Mouse (Mus musculus): Measurements from ENCODE around the gene Slc22a14. TPM values are rescaled to one million over a fixed set of nuclear protein-coding genes. Genes with fewer than 3 reads are reported as not detected.

Slc22a14 gene
- total RNA-seq, 2 experiments from 2014 or later, result not detected

GRCm38 (mm10) chr9:119146098-119146770 lies 219.1 kb downstream of the Slc22a14 start:
- DNase-seq (ENCODE audit: low spot score in 2 of 2), result no peak

- no peak for DNase-seq (ENCODE audit: low spot score in 2 of 2)
Measured at GRCm38 (mm10) chr9:119145638-119146037, 219.7 kb downstream of the Slc22a14 start.

GRCm38 (mm10) chr9:119145137-119145536 lies 220.2 kb downstream of the Slc22a14 start:
- DNase-seq (ENCODE audit: low spot score in 2 of 2), result no peak

GRCm38 (mm10) chr9:119144696-119145095 lies 220.7 kb downstream of the Slc22a14 start:
- DNase-seq (ENCODE audit: low spot score in 2 of 2), result no peak

GRCm38 (mm10) chr9:119143372-119143771 lies 222.0 kb downstream of the Slc22a14 start:
- DNase-seq (ENCODE audit: low spot score in 2 of 2), result no peak

- no peak for DNase-seq (ENCODE audit: low spot score in 2 of 2)
Measured at GRCm38 (mm10) chr9:119142066-119142465, 223.3 kb downstream of the Slc22a14 start.

- no peak for DNase-seq (ENCODE audit: low spot score in 2 of 2)
Measured at GRCm38 (mm10) chr9:119138836-119139235, 226.5 kb downstream of the Slc22a14 start.

- DNase-seq (ENCODE audit: low spot score in 2 of 2), result no peak
Measured at GRCm38 (mm10) chr9:119130692-119131091, 234.7 kb downstream of the Slc22a14 start.

- no peak for DNase-seq (ENCODE audit: low spot score in 2 of 2)
Measured at GRCm38 (mm10) chr9:119128436-119129181, 236.7 kb downstream of the Slc22a14 start.

GRCm38 (mm10) chr9:119122596-119123369 lies 242.6 kb downstream of the Slc22a14 start:
- no peak for DNase-seq (ENCODE audit: low spot score in 2 of 2)

- no peak for DNase-seq (ENCODE audit: low spot score in 2 of 2)
Measured at GRCm38 (mm10) chr9:119120168-119120560, 245.2 kb downstream of the Slc22a14 start.

Other genes with a start within 250 kb of the Slc22a14 start
- 10 to 100 TPM; 18.4 to 21.4 TPM for gene Acaa1b, start 208.5 kb downstream of the Slc22a14 start, total RNA-seq (2021)
- gene Gm47289, start 206.4 kb downstream of the Slc22a14 start, total RNA-seq (2021), result not detected
- not detected for gene Slc22a13, start 156.5 kb downstream of the Slc22a14 start, total RNA-seq (2021)
- gene Oxsr1, start 43.1 kb downstream of the Slc22a14 start, total RNA-seq (2021), result 10 to 100 TPM; 30.7 to 35.3 TPM
- 100 to 1,000 TPM; 119 to 124 TPM for gene Acaa1a, start 25.9 kb downstream of the Slc22a14 start, total RNA-seq (2021)
- 10 to 100 TPM; 28.0 to 30.3 TPM for gene Myd88, start 24.1 kb downstream of the Slc22a14 start, total RNA-seq (2021)
- gene Xylb, start 8.2 kb downstream of the Slc22a14 start, total RNA-seq (2021), result 1 to 10 TPM; 1.1 TPM
- gene Acvr2b, start 36.6 kb upstream of the Slc22a14 start, total RNA-seq (2021), result 1 to 10 TPM; 4.8 to 5.0 TPM
- 1 to 10 TPM; 2.9 to 4.0 TPM for gene Exog, start 79.4 kb upstream of the Slc22a14 start, total RNA-seq (2021)
- gene Scn5a, start 213.5 kb upstream of the Slc22a14 start, total RNA-seq (2021), result under 1 TPM; 0.06 to 0.07 TPM

Measured in adrenal gland, adult 18-20 months (tissue).